In the genomic region with DNA sequence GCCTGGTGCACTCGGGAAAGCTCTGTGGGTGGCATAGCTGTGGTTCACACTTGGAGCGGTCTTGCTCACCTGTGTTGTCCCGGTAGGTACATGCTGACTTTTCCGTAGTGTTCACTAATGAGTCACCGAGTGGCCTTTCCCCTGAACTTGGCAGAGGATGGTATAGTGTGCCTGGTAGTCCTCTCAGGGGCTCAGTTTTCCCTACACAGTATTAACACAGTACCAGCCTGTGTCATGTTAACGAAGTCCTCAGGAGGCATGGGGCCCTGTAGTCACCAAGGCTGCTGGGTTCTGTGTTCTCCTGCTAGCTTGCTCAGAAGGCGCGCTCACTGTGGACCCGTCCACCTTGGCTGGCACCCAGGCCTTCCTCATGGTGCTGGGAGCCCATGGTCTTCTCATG, we compare ENCODE assay signal across 23 mouse cellular contexts. TPM values are rescaled to one million over a fixed set of nuclear protein-coding genes. Genes with fewer than 3 reads are reported as not detected.
DNase-seq lines count a peak whose midpoint lies in the region; ATAC-seq and TF ChIP-seq lines count a peak whose summit lies in the region.
"Had no signal": no experiment of that assay in that cellular context is flagged by ENCODE, and none has a peak within 500 bp of the region (broad histone marks: within the 10 kb centered on the region; RNA-seq: fewer than 3 reads in every experiment).

No protein-coding gene starts in this region.

- H3K27me3 ChIP-seq in heart, embryonic 10.5 days (ENCODE audit: insufficient read depth, poor library complexity, severe bottlenecking), result no peaks in the 10 kb centered on the region
- no peaks in the 10 kb centered on the region for H3K27me3 ChIP-seq in heart, adult 2 months (ENCODE audit: control insufficient read depth, insufficient read depth, low read length)
- H3K27me3 ChIP-seq in liver, embryonic 13.5 days, result peaks cover 29% of the 10 kb centered on the region
- H3K27me3 ChIP-seq in liver, embryonic 12.5 days (replicated peaks), result peaks cover 48% of the 10 kb centered on the region
- H3K27me3 ChIP-seq: CH12.LX; embryonic facial prominence, embryonic 13.5 days; forebrain, embryonic 15.5 days; Patski had no signal

- peak overlapping the region; percentile 48; the same call in 1 of the 2 replicates for H3K27ac ChIP-seq in heart, embryonic 10.5 days
- no peak overlapping the region for H3K27ac ChIP-seq in heart, adult 2 months
- no peak overlapping the region for H3K27ac ChIP-seq in liver, embryonic 13.5 days
- no peak overlapping the region for H3K27ac ChIP-seq in liver, embryonic 12.5 days
- H3K27ac ChIP-seq: embryonic facial prominence, embryonic 13.5 days; forebrain, embryonic 13.5 days; forebrain, embryonic 15.5 days had no signal

- no peaks in the 10 kb centered on the region for H3K79me2 ChIP-seq in heart, adult 2 months (replicated peaks; ENCODE audit: control insufficient read depth, insufficient read depth, low read length)

- no peak overlapping the region for H3K4me2 ChIP-seq in liver, embryonic 13.5 days
- H3K4me2 ChIP-seq in liver, embryonic 12.5 days, result no peak overlapping the region
- H3K4me2 ChIP-seq: embryonic facial prominence, embryonic 13.5 days; forebrain, embryonic 13.5 days; forebrain, embryonic 15.5 days had no signal

- no peaks in the 10 kb centered on the region for H3K36me3 ChIP-seq in heart, embryonic 10.5 days
- no peaks in the 10 kb centered on the region for H3K36me3 ChIP-seq in heart, adult 2 months (ENCODE audit: control insufficient read depth, insufficient read depth, low read length)
- no peaks in the 10 kb centered on the region for H3K36me3 ChIP-seq in liver, embryonic 13.5 days
- H3K36me3 ChIP-seq in liver, embryonic 12.5 days, result no peaks in the 10 kb centered on the region
- H3K36me3 ChIP-seq: embryonic facial prominence, embryonic 13.5 days; forebrain, embryonic 15.5 days; G1E had no signal

- H3K4me3 ChIP-seq in heart, embryonic 10.5 days, result no peak overlapping the region
- no peak overlapping the region for H3K4me3 ChIP-seq in heart, adult 2 months
- no peak overlapping the region for H3K4me3 ChIP-seq in liver, embryonic 13.5 days (replicated peaks)
- H3K4me3 ChIP-seq in liver, embryonic 12.5 days, result no peak overlapping the region
- H3K4me3 ChIP-seq: embryonic facial prominence, embryonic 13.5 days; forebrain, embryonic 13.5 days; forebrain, embryonic 15.5 days had no signal

- peak; percentile 31 for DNase-seq in adrenal gland, adult 2 months
- no peak for DNase-seq in adrenal gland, postnatal 25 days
- no peak for DNase-seq in heart, embryonic 10.5 days (ENCODE audit: low spot score)
- no peak for DNase-seq in heart, adult 2 months
- no peak for DNase-seq in liver, embryonic 13.5 days
- DNase-seq: adrenal gland, postnatal 10 days; adrenal gland, postnatal 36 days; B cell, adult 2 months; cerebellum, adult 11-12 months; cerebellum, adult 2 months; cerebellum, adult 9-10 months; cerebellum, postnatal 10 days; cerebellum, postnatal 25 days; forebrain, postnatal 0 days had no signal

- no peak for TF ChIP-seq CTCF in heart, adult 2 months (IDR thresholded peaks at IDR 0.05)

- no peak for TF ChIP-seq EP300 in heart, adult 2 months (IDR thresholded peaks at IDR 0.05; ENCODE audit: insufficient read depth, low read depth, low read length)

- TF ChIP-seq POLR2A in heart, adult 2 months (IDR thresholded peaks at IDR 0.05; ENCODE audit: insufficient read depth, low read depth, low read length), result no peak

- WGBS in heart, embryonic 10.5 days, result 83% methylated on average over 9 of the region's 9 CpGs
- WGBS in heart, adult 2 months, result 90% methylated on average over 9 of the region's 9 CpGs
- WGBS in liver, embryonic 13.5 days (ENCODE audit: insufficient replicate concordance), result 77% methylated on average over 9 of the region's 9 CpGs
- 75% methylated on average over 9 of the region's 9 CpGs for WGBS in liver, embryonic 12.5 days (ENCODE audit: insufficient replicate concordance)

- intact Hi-C loops in heart, adult 2 months (cut with DNase I), result no loop called here

- no peaks in the 10 kb centered on the region for H3K9me3 ChIP-seq in heart, embryonic 10.5 days
- H3K9me3 ChIP-seq in liver, embryonic 13.5 days (replicated peaks), result no peaks in the 10 kb centered on the region
- no peaks in the 10 kb centered on the region for H3K9me3 ChIP-seq in liver, embryonic 12.5 days (replicated peaks)
- H3K9me3 ChIP-seq: embryonic facial prominence, embryonic 13.5 days; forebrain, embryonic 13.5 days; forebrain, embryonic 15.5 days; G1E had no signal

- ATAC-seq in liver, embryonic 13.5 days (ENCODE audit: low read depth), result 0 out of 2 replicates have a peak, but pooled peaks have one; percentile 16
- no peak for ATAC-seq in liver, embryonic 12.5 days
- ATAC-seq: activated CD4-positive, CD25-positive, alpha-beta regulatory T cell, adult 4 months; CD4-positive, CD25-positive, alpha-beta regulatory T cell, adult 4 months; forebrain, embryonic 13.5 days; forebrain, embryonic 15.5 days; forebrain, postnatal 0 days; Patski had no signal

- no peak overlapping the region for H3K9ac ChIP-seq in heart, adult 2 months (ENCODE audit: low read depth, low read length)
- H3K9ac ChIP-seq in liver, embryonic 13.5 days, result no peak overlapping the region
- H3K9ac ChIP-seq in liver, embryonic 12.5 days, result no peak overlapping the region
- H3K9ac ChIP-seq: embryonic facial prominence, embryonic 13.5 days; forebrain, embryonic 13.5 days; forebrain, embryonic 15.5 days; forebrain, postnatal 0 days had no signal

- H3K4me1 ChIP-seq in heart, embryonic 10.5 days, result peaks cover 42% of the 10 kb centered on the region
- H3K4me1 ChIP-seq in heart, adult 2 months (ENCODE audit: control insufficient read depth, insufficient read depth, low read length), result peaks cover 6% of the 10 kb centered on the region
- H3K4me1 ChIP-seq in liver, embryonic 13.5 days (replicated peaks), result peaks cover 4% of the 10 kb centered on the region; the same call in 1 of the 2 replicates
- H3K4me1 ChIP-seq in liver, embryonic 12.5 days, result peaks cover 10% of the 10 kb centered on the region
- H3K4me1 ChIP-seq: embryonic facial prominence, embryonic 13.5 days; forebrain, embryonic 13.5 days; forebrain, embryonic 15.5 days had no signal

RNA-seq across cellular contexts. Expression of gene Furin, which starts 5.1 kb away (rescaled TPM):
- total RNA-seq in adrenal gland, adult 2 months (2021), result 100 to 1,000 TPM; 158 to 185 TPM
- 225 and 227 TPM in 2 replicates for polyA plus RNA-seq in adrenal gland, adult 2 months (2012; rRNA removed)
- 157 and 167 TPM in 2 replicates for total RNA-seq in adrenal gland, postnatal 25 days (2021)
- 18.1 and 20.7 TPM in 2 replicates for polyA plus RNA-seq in heart, embryonic 10.5 days (2016; fragmentation: Nextera tagmentation; extraction: Ambion mirVana)
- total RNA-seq in heart, adult 2 months (2021), result 100 to 1,000 TPM; 108 to 129 TPM
- polyA plus RNA-seq in heart, adult 2 months (2012; rRNA removed), result 64.9 and 79.4 TPM in 2 replicates
- 3.8 and 4.1 TPM in 2 replicates for polyA plus RNA-seq in liver, embryonic 13.5 days (2015; fragmentation: Nextera tagmentation; extraction: Ambion mirVana)
- polyA plus RNA-seq in liver, embryonic 12.5 days (2016; fragmentation: Nextera tagmentation; extraction: Ambion mirVana), result 5.6 and 5.9 TPM in 2 replicates

RNA-seq across cellular contexts. Expression of gene Fes, which starts 22.6 kb away (rescaled TPM):
- 10 to 100 TPM in 1 of 2 experiments, 1 to 10 TPM in 1; 7.9 to 13.0 TPM for total RNA-seq in adrenal gland, adult 2 months (2021)
- polyA plus RNA-seq in adrenal gland, adult 2 months (2012; rRNA removed), result 13.1 and 14.8 TPM in 2 replicates
- 10.0 and 12.0 TPM in 2 replicates for total RNA-seq in adrenal gland, postnatal 25 days (2021)
- polyA plus RNA-seq in heart, embryonic 10.5 days (2016; fragmentation: Nextera tagmentation; extraction: Ambion mirVana), result 9.7 and 11.7 TPM in 2 replicates
- total RNA-seq in heart, adult 2 months (2021), result 1 to 10 TPM; 8.9 to 9.8 TPM
- 15.4 and 17.3 TPM in 2 replicates for polyA plus RNA-seq in heart, adult 2 months (2012; rRNA removed)
- polyA plus RNA-seq in liver, embryonic 13.5 days (2015; fragmentation: Nextera tagmentation; extraction: Ambion mirVana), result 10.6 and 12.0 TPM in 2 replicates
- polyA plus RNA-seq in liver, embryonic 12.5 days (2016; fragmentation: Nextera tagmentation; extraction: Ambion mirVana), result 10.3 and 11.4 TPM in 2 replicates

RNA-seq across cellular contexts. Expression of gene Man2a2, which starts 39.2 kb away (rescaled TPM):
- total RNA-seq in adrenal gland, adult 2 months (2021), result 10 to 100 TPM; 77.2 to 99.3 TPM
- 252 and 304 TPM in 2 replicates for polyA plus RNA-seq in adrenal gland, adult 2 months (2012; rRNA removed)
- total RNA-seq in adrenal gland, postnatal 25 days (2021), result 92.6 and 109 TPM in 2 replicates
- polyA plus RNA-seq in heart, embryonic 10.5 days (2016; fragmentation: Nextera tagmentation; extraction: Ambion mirVana), result 20.0 and 20.9 TPM in 2 replicates
- total RNA-seq in heart, adult 2 months (2021), result 10 to 100 TPM; 55.7 to 58.7 TPM
- 75.8 and 82.4 TPM in 2 replicates for polyA plus RNA-seq in heart, adult 2 months (2012; rRNA removed)
- 2.2 and 2.6 TPM in 2 replicates for polyA plus RNA-seq in liver, embryonic 13.5 days (2015; fragmentation: Nextera tagmentation; extraction: Ambion mirVana)
- 5.8 and 6.5 TPM in 2 replicates for polyA plus RNA-seq in liver, embryonic 12.5 days (2016; fragmentation: Nextera tagmentation; extraction: Ambion mirVana)
